Mouse (Mus musculus): ENCODE results near the gene Foxj3.
"Not testable (repeated sequence)": the region's sequence is repeated elsewhere in the genome, so short reads cannot be mapped to it uniquely, and the experiment has no call there.

Gene Foxj3

GRCm38 (mm10) chr4:119566322-119566835, 29.6 kb downstream of the Foxj3 start:
- no peak for DNase-seq (ENCODE audit: low read depth, low spot score)

GRCm38 (mm10) chr4:119572682-119573081, 35.9 kb downstream of the Foxj3 start:
- DNase-seq (ENCODE audit: low read depth, low spot score) = no peak

GRCm38 (mm10) chr4:119574504-119574903, 37.7 kb downstream of the Foxj3 start:
- no peak for DNase-seq (ENCODE audit: low read depth, low spot score)

GRCm38 (mm10) chr4:119575459-119575858, 38.7 kb downstream of the Foxj3 start:
- no peak for DNase-seq (ENCODE audit: low read depth, low spot score)

- DNase-seq (ENCODE audit: low read depth, low spot score) = no peak
Measured at GRCm38 (mm10) chr4:119588037-119588436, 51.2 kb downstream of the Foxj3 start.

- DNase-seq (ENCODE audit: low read depth, low spot score) = no peak
Measured at GRCm38 (mm10) chr4:119589423-119589822, 52.6 kb downstream of the Foxj3 start.

GRCm38 (mm10) chr4:119590027-119590426, 53.2 kb downstream of the Foxj3 start:
- no peak for DNase-seq (ENCODE audit: low read depth, low spot score)

GRCm38 (mm10) chr4:119592479-119592878, 55.7 kb downstream of the Foxj3 start:
- no peak for DNase-seq (ENCODE audit: low read depth, low spot score)

GRCm38 (mm10) chr4:119594331-119594730, 57.5 kb downstream of the Foxj3 start:
- no peak for DNase-seq (ENCODE audit: low read depth, low spot score)

GRCm38 (mm10) chr4:119599605-119600004, 62.8 kb downstream of the Foxj3 start:
- DNase-seq (ENCODE audit: low read depth, low spot score) = no peak

GRCm38 (mm10) chr4:119609488-119609887, 72.7 kb downstream of the Foxj3 start:
- no peak for DNase-seq (ENCODE audit: low read depth, low spot score)

- DNase-seq (ENCODE audit: low read depth, low spot score) = no peak
Measured at GRCm38 (mm10) chr4:119614078-119614477, 77.3 kb downstream of the Foxj3 start.

GRCm38 (mm10) chr4:119614724-119615123, 77.9 kb downstream of the Foxj3 start:
- DNase-seq (ENCODE audit: low read depth, low spot score) = no peak

GRCm38 (mm10) chr4:119626081-119626645, 89.4 kb downstream of the Foxj3 start:
- DNase-seq (ENCODE audit: low read depth, low spot score) = no peak

- DNase-seq (ENCODE audit: low read depth, low spot score) = no peak
Measured at GRCm38 (mm10) chr4:119626876-119627275, 90.1 kb downstream of the Foxj3 start.

- DNase-seq (ENCODE audit: low read depth, low spot score) = no peak
Measured at GRCm38 (mm10) chr4:119627317-119627716, 90.5 kb downstream of the Foxj3 start.

- DNase-seq (ENCODE audit: low read depth, low spot score) = not testable (repeated sequence)
Measured at GRCm38 (mm10) chr4:119628363-119628762, 91.6 kb downstream of the Foxj3 start.

GRCm38 (mm10) chr4:119631115-119631919, 94.5 kb downstream of the Foxj3 start:
- no peak for DNase-seq (ENCODE audit: low read depth, low spot score)

GRCm38 (mm10) chr4:119632721-119633120, 95.9 kb downstream of the Foxj3 start:
- no peak for DNase-seq (ENCODE audit: low read depth, low spot score)

- no peak for DNase-seq (ENCODE audit: low read depth, low spot score)
Measured at GRCm38 (mm10) chr4:119633342-119633741, 96.5 kb downstream of the Foxj3 start.

- DNase-seq (ENCODE audit: low read depth, low spot score) = no peak
Measured at GRCm38 (mm10) chr4:119633948-119634347, 97.1 kb downstream of the Foxj3 start.

- no peak for DNase-seq (ENCODE audit: low read depth, low spot score)
Measured at GRCm38 (mm10) chr4:119634908-119635660, 98.3 kb downstream of the Foxj3 start.
